Mouse (Mus musculus) layer of hippocampus, adult 6 months (tissue): ENCODE results near the gene Cadps2. TPM values are rescaled to one million over a fixed set of nuclear protein-coding genes. Genes with fewer than 3 reads are reported as not detected.

ENCODE experiments used
- long read RNA-seq, 2 experiments: library from polyadenylated mRNA; unstranded; transcript quantifications; one replicate each; pipeline ENCODE4 v2.0.0; 2019 to 2020
- polyA plus RNA-seq: library from polyadenylated mRNA; unstranded; fragments of <200 nt; fragmentation: Nextera tagmentation; gene quantifications from 2 replicates; pipeline ENCODE4 v1.2.3, GENCODE M21; 2021

The Cadps2 gene
- 15.0 and 16.3 TPM in 2 replicates for polyA plus RNA-seq
- long read RNA-seq, experiment 1, partial matches to known transcripts = 20 of 25 reads
- long read RNA-seq, experiment 1, other reads (novel, unspliced or antisense) = 5 of 25 reads
- long read RNA-seq, experiment 2, partial matches to known transcripts = 16 of 30 reads
- long read RNA-seq, experiment 2, other reads (novel, unspliced or antisense) = 14 of 30 reads

GRCm38 (mm10) chr6:23839009-23839811 lies at the start of gene Cadps2:
TSS of gene Cadps2 (minus strand) at chr6:23839421.

GRCm38 (mm10) chr6:23655036-23655435 lies 184.2 kb downstream of the Cadps2 start, which contains the start of gene Rnf148:
TSS of gene Rnf148 (minus strand) at chr6:23655136.

GRCm38 (mm10) chr6:23650205-23650604 lies 189.0 kb downstream of the Cadps2 start, which contains the start of gene Rnf133:
TSS of gene Rnf133 (minus strand) at chr6:23650305.

GRCm38 (mm10) chr6:23248313-23249052 lies 590.7 kb downstream of the Cadps2 start, which contains the start of gene Fezf1:
TSS of gene Fezf1 (minus strand) at chr6:23248362.

Other genes with a start within 250 kb of the Cadps2 start
- not detected in 2 replicates for gene Rnf133, start 189.1 kb downstream of the Cadps2 start, polyA plus RNA-seq
- gene Rnf148, start 184.3 kb downstream of the Cadps2 start, polyA plus RNA-seq = not detected in 2 replicates
- not detected in 2 replicates for gene Tas2r118, start 130.6 kb upstream of the Cadps2 start, polyA plus RNA-seq